Mouse (Mus musculus) MEL (cell line): Measurements from ENCODE around the gene Macrod1. TPM values are rescaled to one million over a fixed set of nuclear protein-coding genes. Genes with fewer than 3 reads are reported as not detected.

Experiments used
- DNase-seq: peaks from one replicate; pipeline ENCODE4 v3.0.0; 2011; ENCODE audit warnings: low read depth, low spot score
- H3K27ac ChIP-seq: 2 replicates; pipeline ENCODE4 v1.5.1; 2012; ENCODE audit warnings: low read depth, mild to moderate bottlenecking, control low read depth, low read length, moderate library complexity; ENCODE audit not compliant: control insufficient read depth
- H3K27me3 ChIP-seq, 2 experiments: fragments of 150-350 bp in 1 of 2; sonication (generic) in 1 of 2; 2 replicates each; pipeline ENCODE4 v1.6.1; 2012; ENCODE audit warnings: low read length in 2 of 2, mild to moderate bottlenecking in 2 of 2, improper control_type of control experiment in 1 of 2, moderate library complexity in 1 of 2; ENCODE audit not compliant: insufficient read depth in 2 of 2, control insufficient read depth in 1 of 2
- H3K36me3 ChIP-seq, 2 experiments: 2 replicates each; pipeline ENCODE4 v1.6.1; 2012 to 2014; ENCODE audit warnings: low read length in 2 of 2, improper control_type of control experiment in 1 of 2, inconsistent platforms in 1 of 2, mild to moderate bottlenecking in 1 of 2; ENCODE audit not compliant: insufficient read depth in 2 of 2, control insufficient read depth in 1 of 2
- H3K4me1 ChIP-seq, 2 experiments: fragments of 150-350 bp in 1 of 2; sonication (generic) in 1 of 2; 2 replicates each; pipeline ENCODE4 v1.6.1; 2012; ENCODE audit warnings: low read length in 2 of 2, improper control_type of control experiment in 1 of 2, mild to moderate bottlenecking in 1 of 2; ENCODE audit not compliant: insufficient read depth in 2 of 2, control insufficient read depth in 1 of 2
- H3K4me3 ChIP-seq, 2 experiments: fragments of 150-350 bp in 1 of 2; sonication (generic) in 1 of 2; 2 replicates each; pipeline ENCODE4 v1.5.1; 2012; ENCODE audit warnings: low read depth in 2 of 2, low read length in 2 of 2, mild to moderate bottlenecking in 2 of 2, moderate library complexity in 2 of 2, control low read depth in 1 of 2, improper control_type of control experiment in 1 of 2; ENCODE audit not compliant: control insufficient read depth in 1 of 2, insufficient read depth in 1 of 2
- H3K79me2 ChIP-seq: 2 replicates; pipeline ENCODE4 v1.6.1; 2012; ENCODE audit warnings: mild to moderate bottlenecking, low read length, moderate library complexity; ENCODE audit not compliant: control insufficient read depth, poor library complexity, insufficient read depth
- H3K9ac ChIP-seq: 2 replicates; pipeline ENCODE4 v1.6.1; 2012; ENCODE audit warnings: low read depth, mild to moderate bottlenecking, control low read depth, low read length, moderate library complexity; ENCODE audit not compliant: control insufficient read depth, poor library complexity, severe bottlenecking
- H3K9me3 ChIP-seq: fragments of 150-350 bp; sonication (generic); replicated peaks from 2 replicates; pipeline ENCODE4 v1.6.1; 2012; ENCODE audit warnings: mild to moderate bottlenecking, low read length, improper control_type of control experiment, moderate library complexity; ENCODE audit not compliant: insufficient read depth
- CHD1 ChIP-seq: IDR thresholded peaks from 2 replicates; pipeline ENCODE4 v1.6.1; 2012; ENCODE audit warnings: low read depth, mild to moderate bottlenecking, inconsistent platforms, low read length, improper control_type of control experiment
- CHD2 ChIP-seq: IDR thresholded peaks from 2 replicates; pipeline ENCODE4 v1.6.1; 2011; ENCODE audit warnings: low read length, improper control_type of control experiment
- CTCF ChIP-seq, 3 experiments: IDR thresholded peaks in 2 of 3; conservative IDR thresholded peaks in 1 of 3; 2 replicates each; pipeline ENCODE4 v1.5.1; 2011 to 2012; ENCODE audit warnings: low read length in 3 of 3, low read depth in 2 of 3, mild to moderate bottlenecking in 2 of 3, improper control_type of control experiment in 1 of 3, inconsistent platforms in 1 of 3, mixed read lengths in 1 of 3, moderate library complexity in 1 of 3; ENCODE audit not compliant: control insufficient read depth in 1 of 3, insufficient read depth in 1 of 3, poor library complexity in 1 of 3, severe bottlenecking in 1 of 3
- E2F4 ChIP-seq: IDR thresholded peaks from 2 replicates; pipeline ENCODE4 v1.6.1; 2011; ENCODE audit warnings: low read depth, low read length, improper control_type of control experiment, borderline replicate concordance
- ELF1 ChIP-seq: IDR thresholded peaks from 2 replicates; pipeline ENCODE4 v1.6.1; 2014; ENCODE audit warnings: low read depth, mild to moderate bottlenecking, inconsistent platforms, low read length, improper control_type of control experiment, moderate library complexity
- EP300 ChIP-seq, 2 experiments: IDR thresholded peaks; 2 replicates each; pipeline ENCODE4 v1.6.1; 2011; ENCODE audit warnings: improper control_type of control experiment in 2 of 2, low read length in 2 of 2, low read depth in 1 of 2, mild to moderate bottlenecking in 1 of 2
- GATA1 ChIP-seq: IDR thresholded peaks from 2 replicates; pipeline ENCODE4 v1.6.1; 2011; ENCODE audit warnings: low read depth, low read length, improper control_type of control experiment
- HCFC1 ChIP-seq: IDR thresholded peaks from 2 replicates; pipeline ENCODE4 v1.6.1; 2012; ENCODE audit warnings: low read depth, mild to moderate bottlenecking, inconsistent platforms, low read length, improper control_type of control experiment, moderate library complexity
- MAFK ChIP-seq: IDR thresholded peaks from 2 replicates; pipeline ENCODE4 v1.6.1; 2011; ENCODE audit warnings: low read depth, mild to moderate bottlenecking, low read length, improper control_type of control experiment, borderline replicate concordance
- MAX ChIP-seq: IDR thresholded peaks from 2 replicates; pipeline ENCODE4 v1.6.1; 2011; ENCODE audit warnings: low read length, improper control_type of control experiment
- MAZ ChIP-seq: IDR thresholded peaks from 2 replicates; pipeline ENCODE4 v1.6.1; 2012; ENCODE audit warnings: low read depth, mild to moderate bottlenecking, inconsistent platforms, low read length, improper control_type of control experiment
- MEF2A ChIP-seq: IDR thresholded peaks from 2 replicates; pipeline ENCODE4 v1.6.1; 2014; ENCODE audit warnings: low read depth, mild to moderate bottlenecking, inconsistent platforms, low read length, improper control_type of control experiment; ENCODE audit not compliant: poor library complexity, insufficient replicate concordance, severe bottlenecking; ENCODE audit errors: extremely low read depth
- MXI1 ChIP-seq: IDR thresholded peaks from 2 replicates; pipeline ENCODE4 v1.6.1; 2011; ENCODE audit warnings: mild to moderate bottlenecking, low read depth, low read length, improper control_type of control experiment
- MYC ChIP-seq: IDR thresholded peaks from 2 replicates; pipeline ENCODE4 v1.6.1; 2011; ENCODE audit warnings: low read depth, mild to moderate bottlenecking, low read length, improper control_type of control experiment, moderate library complexity
- NRF1 ChIP-seq: IDR thresholded peaks from 2 replicates; pipeline ENCODE4 v1.6.1; 2014; ENCODE audit warnings: low read depth, mild to moderate bottlenecking, inconsistent platforms, low read length, improper control_type of control experiment, moderate library complexity; ENCODE audit not compliant: poor library complexity, insufficient read depth, severe bottlenecking
- POLR2AphosphoS5 ChIP-seq: IDR thresholded peaks from 2 replicates; pipeline ENCODE4 v1.6.1; 2012; ENCODE audit warnings: low read depth, borderline replicate concordance, mild to moderate bottlenecking, inconsistent platforms, low read length, moderate library complexity, mixed read lengths
- SIN3A ChIP-seq: IDR thresholded peaks from 2 replicates; pipeline ENCODE4 v1.6.1; 2012; ENCODE audit warnings: low read length, improper control_type of control experiment, inconsistent platforms
- SMC3 ChIP-seq: IDR thresholded peaks from 2 replicates; pipeline ENCODE4 v1.6.1; 2011; ENCODE audit warnings: low read depth, low read length, improper control_type of control experiment
- TAL1 ChIP-seq: IDR thresholded peaks from 2 replicates; pipeline ENCODE4 v1.6.1; 2012; ENCODE audit warnings: mild to moderate bottlenecking, inconsistent platforms, low read length, moderate library complexity, mixed read lengths
- UBTF ChIP-seq: IDR thresholded peaks from 2 replicates; pipeline ENCODE4 v1.6.1; 2012; ENCODE audit warnings: low read depth, mild to moderate bottlenecking, inconsistent platforms, low read length, improper control_type of control experiment, moderate library complexity, borderline replicate concordance; ENCODE audit not compliant: insufficient read depth
- USF2 ChIP-seq, 2 experiments: IDR thresholded peaks; 2 replicates each; pipeline ENCODE4 v1.6.1; 2011 to 2012; ENCODE audit warnings: improper control_type of control experiment in 2 of 2, low read length in 2 of 2, borderline replicate concordance in 1 of 2, inconsistent platforms in 1 of 2, low read depth in 1 of 2, mild to moderate bottlenecking in 1 of 2; ENCODE audit not compliant: insufficient read depth in 1 of 2
- ZC3H11A ChIP-seq: IDR thresholded peaks from 2 replicates; pipeline ENCODE4 v1.6.1; 2012; ENCODE audit warnings: low read depth, mild to moderate bottlenecking, inconsistent platforms, low read length, improper control_type of control experiment
- ZMIZ1 ChIP-seq: IDR thresholded peaks from 2 replicates; pipeline ENCODE4 v1.6.1; 2012; ENCODE audit warnings: low read depth, mild to moderate bottlenecking, inconsistent platforms, low read length, improper control_type of control experiment, moderate library complexity
- ZNF384 ChIP-seq: IDR thresholded peaks from 2 replicates; pipeline ENCODE4 v1.6.1; 2012; ENCODE audit warnings: low read depth, mild to moderate bottlenecking, inconsistent platforms, low read length, improper control_type of control experiment
- polyA plus RNA-seq, 2 experiments: library from polyadenylated mRNA; stranded (reverse) in 1 of 2; unstranded in 1 of 2; fragments of >175 nt in 1 of 2; fragments of >200 nt in 1 of 2; gene quantifications; 2 replicates each; pipeline versions ENCODE4 v1.2.1 to v1.2.4; 2012; ENCODE audit warnings: low replicate concordance in 2 of 2, low read depth in 1 of 2; ENCODE audit not compliant: insufficient read length in 2 of 2, insufficient read depth in 1 of 2, missing spikeins in 1 of 2
- total RNA-seq: library from RNA; depleted of rRNA; stranded (reverse); fragments of 300-350 nt; gene quantifications from 2 replicates; pipeline ENCODE4 v1.2.3, GENCODE M21; 2012

Macrod1 gene
- total and polyA plus RNA-seq, 3 experiments = 4.5 to 15.7 TPM; not detected in 1

GRCm38 (mm10) chr19:7185715-7186291 lies 129.2 kb downstream of the Macrod1 start:
- Histone ChIP-seq H3K36me3 (no peaks in the 10 kb centered on the region), H3K4me1 (no peaks in the 10 kb centered on the region), H3K4me3 (no peak overlapping the region), H3K9me3 (no peaks in the 10 kb centered on the region), H3K9ac (no peak overlapping the region), H3K79me2 (no peaks in the 10 kb centered on the region), H3K27me3 (no peaks in the 10 kb centered on the region), H3K27ac (no peak overlapping the region)
- DNase-seq = no peak
- no peak for TF ChIP-seq E2F4
- no peak for TF ChIP-seq ELF1
- no peak for TF ChIP-seq TAL1
- no peak for TF ChIP-seq NRF1
- TF ChIP-seq ZNF384 = no peak
- no peak for TF ChIP-seq SIN3A
- no peak for TF ChIP-seq MAFK

- H3K4me3 ChIP-seq = no peak overlapping the region
- H3K9me3 ChIP-seq = no peaks in the 10 kb centered on the region
- no peaks in the 10 kb centered on the region for H3K27me3 ChIP-seq
- no peaks in the 10 kb centered on the region for H3K79me2 ChIP-seq
- TF ChIP-seq CTCF (IDR thresholded peaks at IDR 0.05 in 2 of 3, conservative IDR thresholded peaks at IDR 0.05 in 1 of 3; ENCODE audit: control insufficient read depth in 1 of 3, insufficient read depth in 1 of 3, low read depth in 2 of 3, low read length in 3 of 3, poor library complexity in 1 of 3, severe bottlenecking in 1 of 3) (no peak), TAL1 (no peak), CHD1 (no peak), E2F4 (no peak), HCFC1 (no peak), MAZ (no peak), POLR2AphosphoS5 (no peak), ZNF384 (no peak), MAFK (no peak)
- H3K36me3 ChIP-seq = no peaks in the 10 kb centered on the region
- H3K27ac ChIP-seq = no peak overlapping the region
- H3K9ac ChIP-seq = no peak overlapping the region
- DNase-seq = no peak
- H3K4me1 ChIP-seq = no peaks in the 10 kb centered on the region
Measured at GRCm38 (mm10) chr19:7187157-7187556, 130.5 kb downstream of the Macrod1 start.

GRCm38 (mm10) chr19:7189026-7189425 lies 132.4 kb downstream of the Macrod1 start:
- no peak for DNase-seq
- Histone ChIP-seq H3K27me3 (no peaks in the 10 kb centered on the region), H3K9me3 (no peaks in the 10 kb centered on the region), H3K36me3 (no peaks in the 10 kb centered on the region), H3K27ac (no peak overlapping the region), H3K9ac (no peak overlapping the region), H3K79me2 (no peaks in the 10 kb centered on the region), H3K4me3 (no peak overlapping the region), H3K4me1 (no peaks in the 10 kb centered on the region)
- TF ChIP-seq MAZ = no peak
- no peak for TF ChIP-seq HCFC1
- TF ChIP-seq ZC3H11A = no peak
- no peak for TF ChIP-seq MXI1
- TF ChIP-seq CHD2 = no peak
- no peak for TF ChIP-seq MYC
- TF ChIP-seq GATA1 = no peak
- TF ChIP-seq ZMIZ1 = no peak
- no peak for TF ChIP-seq MAX
- no peak for TF ChIP-seq SMC3
- TF ChIP-seq MEF2A = no peak
- no peak for TF ChIP-seq ZNF384
- TF ChIP-seq USF2 (IDR thresholded peaks at IDR 0.05; ENCODE audit: borderline replicate concordance in 1 of 2, insufficient read depth in 1 of 2, low read depth in 1 of 2, low read length in 2 of 2) = no peak
- TF ChIP-seq TAL1 = no peak
- no peak for TF ChIP-seq SIN3A
- no peak for TF ChIP-seq UBTF
- no peak for TF ChIP-seq EP300 (IDR thresholded peaks at IDR 0.05; ENCODE audit: low read depth in 1 of 2, low read length in 2 of 2)
